Mouse (Mus musculus) liver, adult 2 months (tissue): ENCODE results near the gene Efcab5.

Experiments
- CTCF ChIP-seq: fragments of 200-500 bp; IDR thresholded peaks from 2 replicates; pipeline ENCODE4 v1.5.1; 2011; ENCODE audit warnings: low read depth, low read length, control low read depth
- POLR2A ChIP-seq: fragments of 200-500 bp; IDR thresholded peaks from 2 replicates; pipeline ENCODE4 v1.6.1; 2011; ENCODE audit warnings: low read length, control low read depth; ENCODE audit not compliant: insufficient read depth; ENCODE audit errors: extremely low read depth

GRCm38 (mm10) chr11:77215483-77215882 lies 26.7 kb upstream of the Efcab5 start:
- TF ChIP-seq CTCF (no peak), POLR2A (no peak)
